In genomic region chr15:25713587-25714361, GRCm38 (mm10) we compare ENCODE assay signal across 8 mouse cellular contexts.
DNase-seq lines count a peak whose midpoint lies in the region; ATAC-seq and TF ChIP-seq lines count a peak whose summit lies in the region.

No protein-coding gene starts in this region.

- no peaks in the 10 kb centered on the region for H3K36me3 ChIP-seq in stomach, embryonic 14.5 days (ENCODE audit: control insufficient read depth, insufficient read depth, low read length)
- no peaks in the 10 kb centered on the region for H3K36me3 ChIP-seq in stomach, postnatal 0 days (ENCODE audit: control insufficient read depth, insufficient read depth, low read length)
- H3K36me3 ChIP-seq in neural tube, embryonic 15.5 days = no peaks in the 10 kb centered on the region

- peaks cover 13% of the 10 kb centered on the region; the same call in 1 of the 2 replicates for H3K4me1 ChIP-seq in stomach, embryonic 14.5 days (ENCODE audit: control insufficient read depth, insufficient read depth, low read length)
- H3K4me1 ChIP-seq in stomach, postnatal 0 days (replicated peaks; ENCODE audit: control insufficient read depth, insufficient read depth) = no peaks in the 10 kb centered on the region
- peaks cover 19% of the 10 kb centered on the region; the same call in 1 of the 2 replicates for H3K4me1 ChIP-seq in neural tube, embryonic 15.5 days

- H3K4me3 ChIP-seq in stomach, embryonic 14.5 days (ENCODE audit: low read depth, low read length) = no peak overlapping the region
- H3K4me3 ChIP-seq in stomach, postnatal 0 days (ENCODE audit: low read depth, low read length) = no peak overlapping the region
- H3K4me3 ChIP-seq in neural tube, embryonic 15.5 days (replicated peaks) = peak overlapping the region; percentile 26

- 76% methylated on average over 38 of the region's 38 CpGs for WGBS in stomach, embryonic 14.5 days
- WGBS in stomach, postnatal 0 days = 71% methylated on average over 38 of the region's 38 CpGs
- 55% methylated on average over 38 of the region's 38 CpGs for WGBS in neural tube, embryonic 15.5 days

- no peaks in the 10 kb centered on the region for H3K27me3 ChIP-seq in stomach, embryonic 14.5 days (ENCODE audit: control insufficient read depth, insufficient read depth, low read length)
- no peaks in the 10 kb centered on the region for H3K27me3 ChIP-seq in stomach, postnatal 0 days (ENCODE audit: control insufficient read depth, insufficient read depth, low read length)
- H3K27me3 ChIP-seq in neural tube, embryonic 15.5 days (replicated peaks) = no peaks in the 10 kb centered on the region

- ATAC-seq in stomach, embryonic 14.5 days (ENCODE audit: insufficient number of reproducible peaks, insufficient read depth, low FRiP score, low read depth) = peak; percentile 19; the same call in 1 of the 2 replicates
- no peak; the same call in 1 of the 2 replicates for ATAC-seq in stomach, postnatal 0 days (ENCODE audit: low FRiP score, low TSS enrichment)
- ATAC-seq in neural tube, embryonic 15.5 days (ENCODE audit: low FRiP score) = peak; percentile 62

- DNase-seq in stomach, postnatal 0 days (ENCODE audit: low spot score) = no peak
- DNase-seq in frontal cortex, postnatal 36 days (ENCODE audit: low spot score in 2 of 2) = peak; percentile 36 to 45
- DNase-seq in layer of hippocampus, postnatal 36 days = peak; percentile 48 to 58
- DNase-seq in urinary bladder, adult 2 months (ENCODE audit: low spot score) = no peak
- no peak for DNase-seq in natural killer cell, adult 2 months (ENCODE audit: low spot score in 2 of 2)
- DNase-seq in embryo, embryonic 11 days = no peak

- H3K27ac ChIP-seq in stomach, embryonic 14.5 days (ENCODE audit: low read length) = no peak overlapping the region
- no peak overlapping the region for H3K27ac ChIP-seq in stomach, postnatal 0 days (replicated peaks)
- H3K27ac ChIP-seq in neural tube, embryonic 15.5 days (replicated peaks) = no peak overlapping the region

- TF ChIP-seq CTCF in stomach, postnatal 0 days (IDR thresholded peaks at IDR 0.05; ENCODE audit: low read depth) = no peak

- H3K9ac ChIP-seq in stomach, embryonic 14.5 days (replicated peaks; ENCODE audit: low read depth, low read length) = no peak overlapping the region
- H3K9ac ChIP-seq in stomach, postnatal 0 days (ENCODE audit: low read length) = no peak overlapping the region
- H3K9ac ChIP-seq in neural tube, embryonic 15.5 days (replicated peaks) = peak overlapping the region; percentile 24; the same call in 1 of the 2 replicates

- H3K4me2 ChIP-seq in stomach, embryonic 14.5 days (replicated peaks; ENCODE audit: low read depth, low read length) = no peak overlapping the region
- no peak overlapping the region for H3K4me2 ChIP-seq in stomach, postnatal 0 days (replicated peaks; ENCODE audit: low read depth)
- peak overlapping the region; percentile 46 for H3K4me2 ChIP-seq in neural tube, embryonic 15.5 days

- TF ChIP-seq EP300 in stomach, postnatal 0 days (optimal IDR thresholded peaks at IDR 0.05) = no peak

- H3K9me3 ChIP-seq in stomach, embryonic 14.5 days (ENCODE audit: control insufficient read depth, low read depth, low read length) = no peaks in the 10 kb centered on the region
- no peaks in the 10 kb centered on the region for H3K9me3 ChIP-seq in stomach, postnatal 0 days (ENCODE audit: control insufficient read depth, low read length)
- H3K9me3 ChIP-seq in neural tube, embryonic 15.5 days (replicated peaks) = no peaks in the 10 kb centered on the region

Comparison
In these comparisons a context has a peak if more than half of its experiments do, and no peak if none do; other contexts are left out.
1. DNase-seq: peak in frontal cortex, postnatal 36 days (2 of 2) and layer of hippocampus, postnatal 36 days (2 of 2); none in stomach, postnatal 0 days (single experiment), urinary bladder, adult 2 months (single experiment), natural killer cell, adult 2 months (0 of 2) and embryo, embryonic 11 days (single experiment).